Mouse (Mus musculus): Measurements from ENCODE around the gene Rbfox2.

Gene Rbfox2

DNA sequence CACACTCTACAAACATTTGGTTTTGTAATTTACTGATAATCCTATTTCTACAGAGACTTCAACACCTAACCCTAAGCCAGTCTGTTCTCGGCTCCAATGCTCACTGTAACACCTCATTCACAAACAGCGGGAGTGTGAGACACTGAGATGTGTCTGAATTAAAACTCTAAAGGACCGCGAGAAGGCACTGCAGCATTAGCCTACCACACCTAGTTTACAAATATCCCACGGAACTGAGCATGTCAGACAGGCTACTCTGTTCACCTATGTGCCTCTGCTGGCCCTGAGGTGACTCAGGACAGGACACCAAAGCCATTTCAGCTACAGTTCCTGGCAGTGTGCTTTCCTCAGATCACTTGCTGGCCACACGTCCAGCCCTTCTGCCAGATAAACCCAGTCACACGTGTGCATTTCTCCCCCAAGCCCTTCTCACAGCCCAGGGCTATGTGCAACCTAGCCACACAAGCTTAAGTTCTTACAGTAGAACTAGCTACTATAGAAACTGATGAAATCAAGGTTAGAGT lies 79.9 kb downstream of the Rbfox2 start:
- DNase-seq (ENCODE audit: low spot score) = no peak

DNA sequence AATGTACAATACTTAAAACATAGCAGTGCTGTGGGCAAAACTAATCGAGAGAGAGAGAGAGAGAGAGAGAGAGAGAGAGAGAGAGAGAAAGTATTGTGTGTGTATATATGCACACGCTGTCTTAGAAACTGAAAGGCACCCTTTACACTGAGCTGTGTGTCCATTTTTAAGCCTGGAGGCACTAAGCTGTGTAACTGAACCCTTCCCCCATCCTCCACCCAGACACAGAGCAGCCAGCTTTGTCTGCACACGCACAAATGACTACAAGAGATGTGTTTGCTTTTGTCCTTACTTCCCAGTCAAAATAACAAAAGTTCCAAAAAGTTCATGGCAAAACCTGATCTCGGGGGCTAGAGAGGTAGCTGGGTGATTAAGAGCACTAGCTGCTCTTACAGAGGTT lies 80.9 kb downstream of the Rbfox2 start:
- no peak for DNase-seq (ENCODE audit: low spot score)

DNA sequence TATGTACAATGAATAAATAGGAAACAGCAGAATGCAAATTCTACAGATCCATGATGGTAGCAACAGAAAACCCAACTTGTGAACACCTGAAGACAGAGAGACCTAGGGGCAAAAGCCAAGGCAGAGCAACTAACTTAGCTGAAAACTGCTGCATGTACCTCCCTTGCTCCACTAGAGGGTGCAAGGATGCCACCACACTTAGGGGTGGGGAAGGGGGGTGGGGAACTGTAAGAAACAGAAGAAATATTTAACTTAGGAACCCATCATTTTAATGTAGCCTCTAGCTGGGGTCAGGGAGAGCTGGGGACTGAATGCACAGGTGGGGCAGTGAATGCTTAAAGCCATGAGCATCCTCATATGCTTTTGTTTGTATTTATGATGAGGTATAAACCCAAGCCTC lies 81.5 kb downstream of the Rbfox2 start:
- DNase-seq (ENCODE audit: low spot score) = no peak

DNA sequence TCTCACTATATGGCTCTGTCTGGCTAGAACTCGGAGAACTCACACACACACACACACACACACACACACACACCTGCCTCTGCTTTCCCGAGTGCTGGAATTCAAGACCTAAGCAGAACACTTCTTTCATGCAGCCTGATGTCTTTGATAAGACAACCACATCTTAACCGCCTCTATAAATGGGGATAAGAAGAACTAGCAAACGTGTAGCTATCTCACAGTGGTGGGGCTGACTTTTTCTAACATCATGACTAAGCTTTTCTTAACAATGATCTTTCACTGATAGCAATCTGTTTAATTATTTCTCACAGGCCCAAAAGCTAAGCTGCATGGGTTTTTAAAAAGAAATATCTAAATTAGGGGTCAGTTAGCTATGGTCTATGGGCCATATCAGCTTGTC lies 86.0 kb downstream of the Rbfox2 start:
- DNase-seq (ENCODE audit: low spot score) = no peak

DNA sequence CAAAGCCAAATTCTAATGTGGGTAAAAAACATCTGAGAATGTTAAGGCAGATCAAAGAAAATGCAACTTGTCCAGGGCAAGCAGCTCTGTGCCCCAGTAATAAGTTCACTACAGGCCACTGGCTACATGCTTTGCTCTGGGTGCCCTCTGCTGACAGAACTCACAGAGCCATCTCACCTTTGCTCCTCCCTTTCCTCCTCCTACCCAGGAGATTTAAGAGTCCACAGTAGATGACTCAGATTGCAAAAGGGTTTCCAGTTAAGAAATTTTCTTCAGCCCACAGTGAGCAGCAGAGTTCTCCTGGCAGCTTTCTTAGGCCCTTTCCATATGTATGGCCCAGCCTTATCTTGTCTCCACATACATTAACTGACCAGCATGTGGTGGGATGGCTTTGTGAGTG lies 86.7 kb downstream of the Rbfox2 start:
- no peak for DNase-seq (ENCODE audit: low spot score)

DNA sequence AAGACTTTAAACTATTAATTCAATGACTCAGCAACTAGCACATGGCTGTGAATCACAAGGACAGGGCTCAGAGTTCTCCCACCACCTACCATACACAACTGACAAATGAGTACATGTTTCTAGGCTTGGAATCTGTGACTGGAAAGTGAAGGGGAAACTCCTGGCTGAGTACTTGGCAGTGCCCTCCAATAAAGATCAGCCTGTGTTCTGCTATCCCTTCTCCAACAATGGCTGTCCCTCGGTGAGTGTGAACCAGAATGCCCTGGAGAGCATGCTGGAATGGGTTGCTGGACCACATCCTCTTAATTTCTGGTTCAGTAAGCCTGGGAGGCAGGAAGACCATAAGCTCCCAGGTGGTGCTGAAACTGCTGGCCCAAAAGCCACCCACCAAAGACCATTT lies 87.2 kb downstream of the Rbfox2 start:
- no peak for DNase-seq (ENCODE audit: low spot score)

DNA sequence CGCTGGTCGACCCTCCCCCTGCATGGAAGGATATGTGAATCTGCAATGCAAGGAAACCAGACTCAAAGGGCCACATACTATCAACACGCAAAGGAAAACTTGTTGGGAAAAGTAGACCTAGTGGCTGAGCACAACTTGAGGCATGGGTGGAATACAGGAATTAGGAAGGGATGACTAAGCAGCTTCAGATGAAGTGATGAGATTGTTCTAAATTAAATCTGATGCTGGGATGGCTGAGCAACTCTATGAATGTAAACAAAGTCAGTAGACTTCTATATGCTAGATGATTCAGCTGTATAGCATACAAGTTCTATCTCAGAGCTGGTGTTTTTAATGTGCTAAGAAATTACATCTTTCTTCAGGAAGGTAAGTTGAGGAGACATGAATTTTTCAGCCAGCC lies 88.8 kb downstream of the Rbfox2 start:
- no peak for DNase-seq (ENCODE audit: low spot score)

DNA sequence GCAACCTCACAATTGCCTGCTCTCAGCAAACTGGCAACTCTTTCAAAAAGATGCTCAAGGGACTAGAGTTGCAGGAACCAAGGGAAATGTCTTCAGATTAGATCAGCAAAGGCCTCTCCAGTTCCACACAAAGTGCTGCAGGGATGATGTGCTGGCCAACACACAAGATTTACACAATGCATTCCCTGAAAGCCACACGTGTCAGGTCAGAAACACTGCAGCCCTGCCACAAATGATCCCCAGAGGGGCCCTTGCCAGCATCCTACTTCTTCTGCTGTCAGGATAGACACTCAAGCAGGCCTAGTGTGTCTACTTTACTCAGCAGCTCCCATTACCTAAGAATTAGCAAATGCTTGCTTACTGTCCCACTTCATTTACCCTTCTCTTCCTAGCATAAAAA lies 89.3 kb downstream of the Rbfox2 start:
- no peak for DNase-seq (ENCODE audit: low spot score)

DNA sequence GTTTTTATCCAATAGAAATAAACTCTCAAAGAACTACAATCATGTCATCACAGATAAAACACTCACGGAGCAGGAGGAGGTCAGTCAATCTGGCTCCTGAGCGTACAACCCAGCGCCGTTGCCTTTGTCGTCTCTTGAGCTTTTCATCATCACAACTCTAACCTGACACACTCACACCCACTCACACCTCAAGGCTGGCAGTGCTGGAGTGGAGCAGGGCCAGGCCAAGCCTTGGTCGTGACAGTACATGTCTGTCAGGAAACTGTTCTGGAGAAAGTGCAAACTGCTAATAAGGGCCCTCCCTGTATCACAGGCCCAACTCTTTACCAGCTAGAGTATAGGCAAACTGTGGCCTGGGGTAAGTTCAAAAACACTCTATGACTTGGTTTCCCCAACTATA lies 90.1 kb downstream of the Rbfox2 start:
- no peak for DNase-seq (ENCODE audit: low spot score)

DNA sequence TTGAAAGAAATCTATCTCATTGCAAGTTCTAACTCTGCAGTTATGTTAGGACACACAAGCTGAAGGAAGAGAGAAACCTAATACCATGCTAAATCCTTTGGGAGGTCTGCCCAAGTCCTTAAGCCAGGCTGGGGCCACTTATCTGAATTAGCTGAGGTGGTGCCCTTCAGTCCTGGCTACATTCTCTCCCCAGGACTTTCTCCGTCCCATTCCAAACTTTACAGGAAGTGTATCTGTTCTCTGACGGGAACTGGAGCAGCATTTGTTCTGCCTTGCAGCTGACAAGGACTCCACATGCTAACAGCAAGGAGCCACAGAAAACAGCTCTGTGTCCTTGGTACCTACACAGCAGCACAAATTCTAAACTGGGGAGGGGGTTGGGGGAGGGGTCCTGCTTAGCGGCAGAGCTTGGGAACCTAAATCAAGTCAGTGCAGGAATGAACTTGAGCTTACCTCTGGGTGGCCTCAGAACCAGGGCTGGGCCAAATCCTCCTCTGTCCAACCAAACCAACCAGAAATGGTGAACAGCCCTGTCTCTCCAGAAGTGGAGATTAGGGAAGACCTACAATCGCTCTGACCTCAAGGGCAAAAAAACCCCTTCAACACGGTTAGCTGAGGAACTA lies 91.5 kb downstream of the Rbfox2 start:
- no peak for DNase-seq (ENCODE audit: low spot score)

DNA sequence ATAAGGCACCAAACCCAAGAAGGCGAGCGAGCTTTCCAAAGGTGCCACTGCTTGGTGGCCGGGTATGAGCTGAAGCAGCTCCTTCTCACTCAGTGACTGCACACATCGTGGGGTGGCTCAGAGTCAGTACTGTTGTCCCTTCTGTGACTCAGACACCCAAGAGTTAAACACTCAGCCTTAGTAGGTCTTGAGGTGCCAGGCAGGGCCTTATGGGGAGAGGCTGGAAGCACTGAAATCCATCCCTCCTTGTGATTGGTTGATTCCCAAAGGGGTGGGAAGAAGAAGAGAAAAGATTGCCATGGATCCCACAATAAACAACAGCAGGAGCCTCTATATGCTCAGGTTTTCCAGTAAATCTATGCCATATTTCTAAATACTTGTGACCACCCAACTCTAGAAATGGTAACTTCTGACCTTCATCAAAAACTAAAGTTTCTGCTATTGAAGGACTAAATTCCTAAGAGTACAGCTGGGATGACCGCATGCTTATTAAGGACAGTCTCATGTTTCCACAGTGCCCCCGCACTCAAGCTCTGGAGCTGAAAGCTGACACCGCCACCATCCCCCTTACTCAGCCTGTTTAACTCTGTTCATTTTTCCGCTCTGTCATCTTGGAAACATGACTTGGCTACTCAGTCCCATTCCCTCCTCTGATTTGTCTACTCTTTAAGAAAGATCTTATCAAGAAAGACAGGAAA lies 92.2 kb downstream of the Rbfox2 start:
- no peak for DNase-seq (ENCODE audit: low spot score)

DNA sequence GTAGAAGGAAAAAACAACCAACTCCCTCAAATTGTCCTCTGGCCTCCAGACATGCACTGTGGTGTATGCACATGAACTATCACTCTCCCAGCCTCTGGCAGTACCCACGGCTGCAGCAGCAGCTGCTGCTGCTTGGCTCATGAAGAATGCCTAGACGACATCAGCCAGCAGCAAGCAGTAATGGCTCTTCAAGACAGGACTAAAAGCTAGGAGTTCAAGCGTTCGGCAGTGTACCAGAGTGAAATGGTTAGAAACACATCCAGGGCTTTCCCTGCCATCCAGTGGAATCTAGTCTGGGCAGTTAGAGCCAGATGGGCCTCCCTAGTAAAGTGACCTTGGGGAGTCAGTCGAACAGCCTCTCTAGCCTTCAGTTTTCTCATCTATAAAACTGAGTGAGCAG lies 93.0 kb downstream of the Rbfox2 start:
- no peak for DNase-seq (ENCODE audit: low spot score)

DNA sequence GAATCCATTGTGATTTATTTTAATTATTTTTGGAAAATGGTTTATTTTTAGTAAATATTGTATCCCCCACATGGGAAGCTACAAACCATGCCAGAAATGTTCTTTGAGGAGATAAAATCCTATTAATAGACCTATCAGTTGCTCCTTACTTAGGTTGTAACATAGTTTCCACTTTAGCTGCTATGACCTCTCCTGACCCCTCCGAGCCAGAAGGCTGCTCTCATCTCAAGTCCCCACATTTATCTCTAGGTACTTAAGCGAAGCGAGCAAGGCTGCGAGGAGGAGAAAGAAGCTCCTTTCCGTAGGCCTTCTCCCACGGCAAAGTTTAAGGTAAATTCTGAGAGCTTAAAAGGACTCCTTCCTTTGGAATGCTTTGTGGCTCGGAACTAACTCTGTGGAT lies 94.0 kb downstream of the Rbfox2 start:
- no peak for DNase-seq (ENCODE audit: low spot score)

DNA sequence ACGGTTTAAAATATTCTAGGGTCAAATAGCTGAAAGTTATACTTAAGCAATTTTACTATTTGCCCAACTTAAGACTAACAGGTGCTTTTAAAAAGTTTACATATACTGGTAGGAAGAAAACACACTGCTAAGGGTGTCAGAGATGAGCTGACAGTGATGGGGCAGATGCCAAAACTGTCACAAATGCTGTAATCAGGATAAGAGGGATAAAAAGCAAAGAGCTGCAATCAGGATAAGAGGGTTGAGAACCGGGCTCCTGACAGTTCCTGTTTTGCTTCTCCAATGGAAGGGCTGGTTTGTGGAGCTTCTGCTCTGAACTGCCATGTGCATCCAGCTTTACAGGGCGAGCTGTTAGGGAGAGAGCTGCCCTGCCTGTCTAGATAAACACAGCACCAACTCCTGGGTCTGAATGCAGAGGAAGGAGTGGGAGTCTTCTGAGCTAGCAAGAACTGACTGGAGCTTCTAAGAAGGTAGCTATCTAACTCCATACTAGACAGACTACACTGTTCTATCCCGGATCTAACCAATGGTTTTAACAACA lies 94.5 kb downstream of the Rbfox2 start:
- DNase-seq (ENCODE audit: low spot score) = no peak

DNA sequence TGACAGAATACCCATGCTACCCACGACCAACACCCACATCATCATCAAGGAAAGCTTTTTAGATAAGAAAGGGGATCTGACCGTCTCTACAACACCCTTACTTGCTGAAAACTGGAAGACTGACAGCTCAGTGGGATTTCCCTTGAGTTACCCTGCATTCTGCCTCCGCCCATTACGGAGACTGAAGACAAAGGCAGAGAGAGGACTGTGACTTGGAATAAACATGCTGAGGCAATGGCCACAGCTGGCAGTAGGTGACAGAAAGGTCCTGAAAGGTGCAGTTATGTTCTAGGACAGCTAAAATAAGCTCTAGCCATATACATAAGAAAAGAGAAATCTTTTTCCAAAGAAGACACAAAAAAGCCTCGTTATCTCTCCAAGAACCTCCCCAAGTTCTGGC lies 99.8 kb downstream of the Rbfox2 start:
- DNase-seq (ENCODE audit: low spot score) = no peak

DNA sequence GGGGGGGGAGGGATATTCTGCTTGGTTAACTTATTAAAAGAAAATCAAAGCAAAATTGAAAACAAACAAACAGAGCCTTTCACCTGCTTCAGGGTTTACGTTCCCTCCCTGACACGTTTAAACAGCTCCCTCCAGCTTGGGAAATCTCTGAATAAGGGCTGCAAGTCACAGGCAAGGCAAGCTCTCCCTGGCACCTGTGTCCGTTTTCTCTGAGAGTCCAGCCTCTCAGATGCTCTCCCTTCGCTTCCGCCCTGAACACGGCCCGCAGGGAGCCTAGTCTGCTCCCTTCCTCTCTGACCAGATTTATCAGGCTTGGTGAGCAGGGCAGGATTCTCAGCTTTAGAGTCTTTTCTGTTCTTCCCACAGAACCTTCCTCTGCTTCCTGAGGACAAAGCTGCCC lies 101.9 kb downstream of the Rbfox2 start:
- DNase-seq (ENCODE audit: low spot score) = no peak

DNA sequence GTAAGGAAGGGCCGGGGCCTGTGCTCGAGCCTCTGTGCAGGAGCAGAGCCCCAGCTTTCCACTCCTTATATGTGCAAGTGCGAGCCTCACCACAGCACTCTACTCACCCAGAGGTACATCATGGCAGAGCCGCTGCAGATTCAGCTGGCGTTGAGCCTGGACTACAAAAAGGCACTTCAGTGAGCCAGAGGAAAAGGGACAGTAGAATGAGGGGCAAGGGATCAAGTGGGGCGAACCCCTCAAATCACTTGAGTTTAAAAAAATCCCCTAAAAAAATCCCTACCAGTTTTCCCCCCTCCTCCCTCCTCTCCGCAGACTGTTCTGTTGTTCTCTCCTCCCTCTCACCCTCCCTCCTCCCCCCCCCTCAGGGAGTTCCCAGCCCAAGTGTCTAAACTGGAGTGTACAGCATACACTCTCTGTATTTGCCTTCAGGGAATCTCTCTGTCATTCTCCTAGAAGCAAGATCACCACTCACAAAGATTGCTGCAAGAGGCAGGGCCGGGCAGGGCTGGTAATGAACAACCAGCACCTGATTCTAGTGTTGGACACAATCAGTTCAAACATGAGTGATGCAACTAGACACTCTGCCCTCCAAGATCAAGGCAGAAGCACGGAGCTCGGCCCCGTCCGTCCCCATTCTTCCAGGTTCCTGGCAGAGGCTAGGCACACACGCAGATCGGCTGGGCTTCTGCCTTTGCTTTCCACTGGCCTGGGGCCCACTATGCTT lies 103.4 kb downstream of the Rbfox2 start:
- DNase-seq (ENCODE audit: low spot score) = no peak

DNA sequence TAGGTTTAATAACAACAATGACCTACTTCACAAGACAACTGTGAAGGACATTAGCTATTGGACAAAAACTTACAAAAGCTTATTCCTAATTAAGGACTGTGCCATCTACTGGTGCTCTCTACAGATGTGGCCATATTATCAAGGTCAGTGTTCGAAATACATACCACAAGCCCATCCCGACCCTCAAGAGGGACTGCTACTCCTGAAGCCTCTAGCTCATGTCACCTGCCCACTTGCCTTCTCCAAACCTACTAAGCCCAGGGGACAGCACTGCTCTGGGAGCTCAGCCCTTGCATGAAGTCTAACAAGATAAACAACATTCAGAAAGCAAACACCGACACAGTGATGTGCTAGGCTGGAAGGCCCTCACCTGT lies 103.9 kb downstream of the Rbfox2 start:
- no peak for DNase-seq (ENCODE audit: low spot score)

DNA sequence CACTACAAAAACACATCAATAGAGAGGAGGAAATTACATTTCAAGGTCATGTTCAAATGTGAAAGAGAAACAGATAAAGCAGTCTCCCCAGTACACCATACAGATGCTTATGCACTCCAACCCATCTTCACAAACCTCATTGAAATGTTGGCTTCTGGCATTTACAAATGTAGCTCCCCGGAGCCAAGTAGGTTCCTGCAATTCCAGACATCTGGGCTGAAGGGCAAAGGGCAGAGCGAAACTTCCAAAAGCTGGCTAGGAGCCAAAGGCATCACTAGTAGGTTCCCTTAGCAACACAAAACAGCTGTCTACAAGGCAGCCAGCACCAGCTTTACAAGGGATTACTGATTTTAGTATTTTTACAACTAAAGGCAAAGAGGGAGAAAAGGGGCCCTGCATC lies 104.6 kb downstream of the Rbfox2 start:
- no peak for DNase-seq (ENCODE audit: low spot score)

DNA sequence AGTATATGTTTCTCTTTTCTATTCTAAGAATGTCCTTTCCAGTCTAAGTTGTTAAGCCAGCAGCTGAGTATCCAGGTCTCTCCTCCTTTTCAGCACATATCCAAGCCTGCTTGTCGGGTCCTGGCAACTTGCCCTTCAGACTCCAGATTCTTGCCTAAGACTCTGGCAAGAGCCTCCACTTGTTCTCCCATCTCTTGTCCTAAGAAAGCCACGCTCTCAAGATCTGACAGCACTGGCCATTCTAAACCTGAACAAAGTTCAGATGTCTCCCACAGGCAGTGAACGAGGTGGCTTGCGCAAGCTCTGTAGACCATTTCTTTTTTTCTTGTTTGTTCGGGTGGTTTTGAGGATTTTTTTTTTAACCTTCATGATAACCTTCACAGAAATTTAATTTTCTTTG lies 110.0 kb downstream of the Rbfox2 start:
- no peak for DNase-seq (ENCODE audit: low spot score)

DNA sequence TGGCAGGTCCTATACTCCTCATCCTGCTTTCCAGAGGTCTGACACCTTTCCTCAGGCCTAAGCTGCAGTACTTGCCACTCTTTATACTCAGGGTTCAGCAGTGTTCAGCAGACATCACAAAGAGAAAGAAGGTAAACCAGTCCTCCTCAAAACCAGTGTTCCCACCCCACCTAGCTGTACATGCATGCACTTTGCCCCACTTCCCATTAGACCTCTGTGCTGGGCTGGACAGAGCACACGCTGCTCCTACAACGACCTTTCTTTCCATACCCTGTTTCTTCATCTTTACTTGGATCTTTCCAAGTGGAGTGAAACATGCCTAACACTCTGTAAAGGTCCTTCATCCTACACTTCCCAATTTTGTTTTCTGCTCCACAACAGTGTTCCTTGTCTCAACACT lies 110.8 kb downstream of the Rbfox2 start:
- DNase-seq (ENCODE audit: low spot score) = no peak

DNA sequence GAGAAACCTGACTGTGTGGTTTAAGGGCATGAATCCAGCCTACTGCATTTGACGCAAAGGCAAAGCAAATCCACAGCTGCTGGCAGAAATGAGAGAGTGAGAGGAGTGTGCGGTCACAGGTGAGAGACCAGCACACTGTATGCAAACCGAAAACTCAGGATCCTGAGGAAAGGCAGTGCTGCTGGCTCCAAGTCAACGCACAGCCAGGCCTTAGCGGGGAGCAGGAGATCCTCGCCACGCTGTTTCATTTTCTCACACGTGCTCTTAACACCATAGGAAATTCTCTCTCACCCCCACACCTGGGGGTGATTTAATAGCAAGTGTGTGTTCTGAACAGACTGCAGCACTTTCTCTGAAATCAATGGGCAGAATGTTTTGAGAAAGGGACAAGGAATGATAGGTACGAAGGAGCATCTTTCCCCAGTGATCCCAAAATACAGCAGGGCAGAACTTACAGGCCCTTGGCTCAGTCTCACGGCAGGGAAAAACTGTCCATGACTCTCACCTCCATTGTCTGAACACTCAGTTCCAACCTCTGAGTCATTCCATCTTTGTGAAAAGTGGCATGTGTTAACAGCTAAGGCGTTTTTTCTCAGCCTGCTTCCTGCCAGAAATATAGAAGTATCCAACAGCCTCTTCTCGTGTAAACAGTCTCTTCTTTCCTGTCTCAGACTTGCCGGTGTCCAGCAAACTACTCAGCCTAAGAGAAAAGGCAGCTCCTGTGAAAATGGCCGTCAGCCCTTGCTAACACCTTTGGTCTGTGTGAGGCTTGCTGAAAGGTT lies 114.5 kb downstream of the Rbfox2 start:
- no peak for DNase-seq (ENCODE audit: low spot score)
